Comparison of ENCODE assay signal across 26 mouse cellular contexts in the genomic region with DNA sequence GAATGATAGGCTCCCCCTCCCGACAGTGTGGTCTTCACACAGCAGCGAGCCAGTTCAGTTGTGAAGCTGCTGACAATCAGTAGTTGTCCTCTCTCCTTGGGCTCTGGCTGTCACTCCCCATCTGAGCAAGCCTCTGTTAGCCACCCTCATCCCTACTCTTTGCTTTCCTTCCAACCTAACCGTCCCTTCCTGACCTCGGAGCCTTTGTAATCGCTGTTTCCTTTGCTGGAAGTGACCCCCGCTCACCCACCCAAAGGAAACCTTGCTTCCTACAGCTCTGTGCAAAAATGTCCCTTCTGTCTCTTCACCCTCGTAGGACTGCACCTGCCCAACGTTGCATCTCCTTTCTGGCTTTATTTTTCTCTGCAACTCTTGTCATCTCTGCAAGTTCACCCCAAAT. TPM values are rescaled to one million over a fixed set of nuclear protein-coding genes. Genes with fewer than 3 reads are reported as not detected.
DNase-seq lines count a peak whose midpoint lies in the region; ATAC-seq and TF ChIP-seq lines count a peak whose summit lies in the region.
"Had no signal": no experiment of that assay in that cellular context is flagged by ENCODE, and none has a peak within 500 bp of the region (broad histone marks: within the 10 kb centered on the region; RNA-seq: fewer than 3 reads in every experiment).

No protein-coding gene starts in this region.

- no peaks in the 10 kb centered on the region for H3K27me3 ChIP-seq in heart, adult 2 months (ENCODE audit: control insufficient read depth, insufficient read depth, low read length)
- H3K27me3 ChIP-seq in heart, embryonic 12.5 days (replicated peaks) = no peaks in the 10 kb centered on the region
- H3K27me3 ChIP-seq in midbrain, embryonic 10.5 days (ENCODE audit: low read depth, poor library complexity, severe bottlenecking) = peaks cover 5% of the 10 kb centered on the region; the same call in 1 of the 2 replicates
- no peaks in the 10 kb centered on the region for H3K27me3 ChIP-seq in midbrain, embryonic 11.5 days (ENCODE audit: control insufficient read depth, insufficient read depth, low read length)
- H3K27me3 ChIP-seq: heart, embryonic 13.5 days; intestine, embryonic 15.5 days had no signal

- WGBS in heart, adult 2 months = 49% methylated on average over 8 of the region's 8 CpGs
- 62% methylated on average over 8 of the region's 8 CpGs for WGBS in heart, embryonic 12.5 days
- 75% methylated on average over 8 of the region's 8 CpGs for WGBS in midbrain, embryonic 10.5 days
- 73% methylated on average over 8 of the region's 8 CpGs for WGBS in midbrain, embryonic 11.5 days

- H3K79me2 ChIP-seq in heart, adult 2 months (replicated peaks; ENCODE audit: control insufficient read depth, insufficient read depth, low read length) = no peaks in the 10 kb centered on the region

- TF ChIP-seq EP300 in heart, adult 2 months (IDR thresholded peaks at IDR 0.05; ENCODE audit: insufficient read depth, low read depth, low read length) = no peak

- DNase-seq in adrenal gland, postnatal 10 days = peak; percentile 7
- no peak for DNase-seq in adrenal gland, adult (ENCODE audit: inconsistent age in 2 of 2, low spot score in 1 of 2)
- DNase-seq in heart, adult 2 months = no peak
- no peak for DNase-seq in midbrain, embryonic 10.5 days (ENCODE audit: low spot score)
- DNase-seq in midbrain, embryonic 11.5 days (ENCODE audit: low spot score, missing footprints) = no peak
- DNase-seq in left cerebral cortex, postnatal 10 days (ENCODE audit: extremely low spot score in 1 of 2, low spot score in 2 of 2) = no peak
- DNase-seq: adrenal gland, postnatal 14 days; B cell, adult 2 months; cerebellum, adult 18-20 months; cerebellum, adult 9-11 months; cerebellum, postnatal 36 days; gastrocnemius, postnatal 14 days; heart, postnatal 36 days had no signal

- H3K4me2 ChIP-seq in heart, embryonic 12.5 days = no peak overlapping the region
- no peak overlapping the region for H3K4me2 ChIP-seq in midbrain, embryonic 11.5 days
- H3K4me2 ChIP-seq: forebrain, embryonic 15.5 days; heart, embryonic 13.5 days; hindbrain, embryonic 12.5 days; intestine, embryonic 15.5 days had no signal

- no peak overlapping the region for H3K4me3 ChIP-seq in heart, adult 2 months
- H3K4me3 ChIP-seq in heart, embryonic 12.5 days = no peak overlapping the region
- H3K4me3 ChIP-seq in midbrain, embryonic 10.5 days = no peak overlapping the region
- no peak overlapping the region for H3K4me3 ChIP-seq in midbrain, embryonic 11.5 days (ENCODE audit: low read depth, low read length)
- H3K4me3 ChIP-seq: erythroblast, embryonic 14.5 days; forebrain, embryonic 15.5 days; heart, embryonic 13.5 days; hindbrain, embryonic 12.5 days; intestine, embryonic 15.5 days had no signal

- peak overlapping the region; percentile 82 for H3K27ac ChIP-seq in heart, adult 2 months
- no peak overlapping the region for H3K27ac ChIP-seq in heart, embryonic 12.5 days (ENCODE audit: poor library complexity, severe bottlenecking)
- H3K27ac ChIP-seq in midbrain, embryonic 10.5 days (replicated peaks) = peak overlapping the region; percentile 47
- no peak overlapping the region for H3K27ac ChIP-seq in midbrain, embryonic 11.5 days (ENCODE audit: low read depth, low read length)
- H3K27ac ChIP-seq: forebrain, embryonic 15.5 days; hindbrain, embryonic 12.5 days; intestine, embryonic 15.5 days had no signal

- no peak for TF ChIP-seq CTCF in heart, adult 2 months (IDR thresholded peaks at IDR 0.05)

- H3K4me1 ChIP-seq in heart, adult 2 months (ENCODE audit: control insufficient read depth, insufficient read depth, low read length) = peaks cover 25% of the 10 kb centered on the region
- H3K4me1 ChIP-seq in heart, embryonic 12.5 days (replicated peaks) = peaks cover 68% of the 10 kb centered on the region
- H3K4me1 ChIP-seq in midbrain, embryonic 10.5 days = peaks cover 52% of the 10 kb centered on the region
- H3K4me1 ChIP-seq in midbrain, embryonic 11.5 days (ENCODE audit: control insufficient read depth, insufficient read depth, low read length) = peaks cover 18% of the 10 kb centered on the region

- no peaks in the 10 kb centered on the region for H3K9me3 ChIP-seq in heart, embryonic 12.5 days (replicated peaks)
- H3K9me3 ChIP-seq in midbrain, embryonic 10.5 days (replicated peaks) = no peaks in the 10 kb centered on the region
- no peaks in the 10 kb centered on the region for H3K9me3 ChIP-seq in midbrain, embryonic 11.5 days (ENCODE audit: control insufficient read depth, low read length)
- H3K9me3 ChIP-seq: forebrain, embryonic 15.5 days; G1E; heart, embryonic 13.5 days; hindbrain, embryonic 12.5 days; intestine, embryonic 15.5 days had no signal

- H3K9ac ChIP-seq in heart, adult 2 months (ENCODE audit: low read depth, low read length) = no peak overlapping the region
- no peak overlapping the region for H3K9ac ChIP-seq in heart, embryonic 12.5 days
- no peak overlapping the region for H3K9ac ChIP-seq in midbrain, embryonic 11.5 days (ENCODE audit: low read length)
- H3K9ac ChIP-seq: forebrain, embryonic 15.5 days; heart, embryonic 13.5 days; hindbrain, embryonic 12.5 days; intestine, embryonic 15.5 days had no signal

- TF ChIP-seq POLR2A in heart, adult 2 months (IDR thresholded peaks at IDR 0.05; ENCODE audit: insufficient read depth, low read depth, low read length) = no peak

- no peak for ATAC-seq in heart, embryonic 12.5 days (ENCODE audit: insufficient number of reproducible peaks, low FRiP score)
- ATAC-seq in midbrain, embryonic 11.5 days (ENCODE audit: low FRiP score) = no peak
- ATAC-seq: CD4-positive, CD25-positive, alpha-beta regulatory T cell, adult 4 months; forebrain, embryonic 15.5 days; hindbrain, postnatal 0 days; intestine, embryonic 15.5 days had no signal

- intact Hi-C loops in heart, adult 2 months (cut with DNase I) = no loop called here
- intact Hi-C loops in left cerebral cortex, postnatal 10 days (cut with DNase I) = no loop called here

- H3K36me3 ChIP-seq in heart, adult 2 months (ENCODE audit: control insufficient read depth, insufficient read depth, low read length) = no peaks in the 10 kb centered on the region
- H3K36me3 ChIP-seq in heart, embryonic 12.5 days = no peaks in the 10 kb centered on the region
- H3K36me3 ChIP-seq in midbrain, embryonic 10.5 days = no peaks in the 10 kb centered on the region
- H3K36me3 ChIP-seq in midbrain, embryonic 11.5 days (ENCODE audit: control insufficient read depth, insufficient read depth, low read length) = no peaks in the 10 kb centered on the region
- H3K36me3 ChIP-seq: forebrain, embryonic 15.5 days; G1E; heart, embryonic 13.5 days; hindbrain, embryonic 12.5 days; intestine, embryonic 15.5 days had no signal

RNA-seq across cellular contexts. Expression of a gene that starts 24.1 kb away (rescaled TPM):
- total RNA-seq in adrenal gland, postnatal 10 days (2021) = 10 to 100 TPM; 27.3 to 28.9 TPM
- 10 to 100 TPM; 10.6 to 11.1 TPM for total RNA-seq in heart, adult 2 months (2021)
- polyA plus RNA-seq in heart, adult 2 months (2012; rRNA removed) = 12.7 and 15.2 TPM in 2 replicates
- polyA plus RNA-seq in heart, embryonic 12.5 days (2016; fragmentation: Nextera tagmentation; extraction: Ambion mirVana) = 11.9 and 13.3 TPM in 2 replicates
- 20.8 and 26.3 TPM in 2 replicates for polyA plus RNA-seq in midbrain, embryonic 10.5 days (2016; fragmentation: Nextera tagmentation; extraction: Ambion mirVana)
- polyA plus RNA-seq in midbrain, embryonic 11.5 days (2014; fragmentation: Nextera tagmentation; extraction: Ambion mirVana) = 3.1 and 3.4 TPM in 2 replicates
- total RNA-seq in left cerebral cortex, postnatal 10 days (2021) = 10 to 100 TPM; 20.9 to 27.4 TPM
- polyA plus RNA-seq: G1E had no signal

RNA-seq across cellular contexts. Expression of a gene that starts 35.0 kb away (rescaled TPM):
- 10 to 100 TPM; 12.9 to 21.6 TPM for total RNA-seq in adrenal gland, postnatal 10 days (2021)
- total RNA-seq in heart, adult 2 months (2021) = 1 to 10 TPM; 6.2 to 6.3 TPM
- 11.1 TPM in 2 replicates for polyA plus RNA-seq in heart, adult 2 months (2012; rRNA removed)
- 23.1 and 24.4 TPM in 2 replicates for polyA plus RNA-seq in heart, embryonic 12.5 days (2016; fragmentation: Nextera tagmentation; extraction: Ambion mirVana)
- 17.8 and 21.2 TPM in 2 replicates for polyA plus RNA-seq in midbrain, embryonic 10.5 days (2016; fragmentation: Nextera tagmentation; extraction: Ambion mirVana)
- 12.3 and 14.0 TPM in 2 replicates for polyA plus RNA-seq in midbrain, embryonic 11.5 days (2014; fragmentation: Nextera tagmentation; extraction: Ambion mirVana)
- total RNA-seq in left cerebral cortex, postnatal 10 days (2021) = 10 to 100 TPM; 13.4 to 18.1 TPM

RNA-seq across cellular contexts. Expression of a gene that starts 43.0 kb away (rescaled TPM):
- total RNA-seq in adrenal gland, postnatal 10 days (2021) = 10 to 100 TPM; 10.2 to 32.9 TPM
- total RNA-seq in heart, adult 2 months (2021) = 100 to 1,000 TPM; 148 to 172 TPM
- polyA plus RNA-seq in heart, adult 2 months (2012; rRNA removed) = 0.09 TPM in 1 of 2 replicates, not detected in the other
- polyA plus RNA-seq in heart, embryonic 12.5 days (2016; fragmentation: Nextera tagmentation; extraction: Ambion mirVana) = 0.40 TPM in 1 of 2 replicates, not detected in the other
- polyA plus RNA-seq in midbrain, embryonic 10.5 days (2016; fragmentation: Nextera tagmentation; extraction: Ambion mirVana) = 0.69 TPM in 1 of 2 replicates, not detected in the other
- not detected in 2 replicates for polyA plus RNA-seq in midbrain, embryonic 11.5 days (2014; fragmentation: Nextera tagmentation; extraction: Ambion mirVana)
- under 1 TPM in 1 of 2 experiments, not detected in 1; 0.49 TPM for total RNA-seq in left cerebral cortex, postnatal 10 days (2021)
- total RNA-seq: G1E; hindbrain, postnatal 0 days had no signal
- polyA plus RNA-seq: embryonic facial prominence, embryonic 14.5 days; erythroblast, embryonic 14.5 days; forebrain, embryonic 11.5 days; forebrain, embryonic 15.5 days; gonadal fat pad, adult 2 months; heart, embryonic 13.5 days; heart, postnatal 0 days; hindbrain, embryonic 12.5 days; hindbrain, postnatal 0 days had no signal

RNA-seq across cellular contexts. Expression of a gene that starts 45.5 kb away (rescaled TPM):
- total RNA-seq in adrenal gland, postnatal 10 days (2021) = 10 to 100 TPM; 22.5 to 73.8 TPM
- 100 to 1,000 TPM; 310 to 338 TPM for total RNA-seq in heart, adult 2 months (2021)
- polyA plus RNA-seq in heart, adult 2 months (2012; rRNA removed) = 397 and 412 TPM in 2 replicates
- 14.9 and 16.8 TPM in 2 replicates for polyA plus RNA-seq in heart, embryonic 12.5 days (2016; fragmentation: Nextera tagmentation; extraction: Ambion mirVana)
- polyA plus RNA-seq in midbrain, embryonic 10.5 days (2016; fragmentation: Nextera tagmentation; extraction: Ambion mirVana) = 16.3 and 17.4 TPM in 2 replicates
- 6.0 TPM in 2 replicates for polyA plus RNA-seq in midbrain, embryonic 11.5 days (2014; fragmentation: Nextera tagmentation; extraction: Ambion mirVana)
- 1 to 10 TPM; 5.3 to 5.8 TPM for total RNA-seq in left cerebral cortex, postnatal 10 days (2021)

Comparison
In these comparisons a context has a peak if more than half of its experiments do, and no peak if none do; other contexts are left out.
1. H3K27ac ChIP-seq: peak in heart, adult 2 months (single experiment) and midbrain, embryonic 10.5 days (single experiment); none in heart, embryonic 12.5 days (single experiment) and midbrain, embryonic 11.5 days (single experiment).